Mouse (Mus musculus) lung, adult 18-20 months (tissue): ENCODE results near the gene Limch1.
A peak's percentile ranks its signal among the peaks of the same experiment; 100 is the strongest.

ENCODE experiments used
- DNase-seq, 2 experiments: peaks; one replicate each; pipeline ENCODE4 v3.0.0; 2022; ENCODE audit warnings: mixed read lengths in 2 of 2

Gene Limch1

GRCm38 (mm10) chr5:66937376-66937775, 191.7 kb downstream of the Limch1 start:
- DNase-seq = peak in 1 of 2 experiments; percentile 37

- no peak for DNase-seq
Observed at GRCm38 (mm10) chr5:66941710-66942450, 196.3 kb downstream of the Limch1 start.

GRCm38 (mm10) chr5:66942922-66943321, 197.3 kb downstream of the Limch1 start:
- no peak for DNase-seq

DNA sequence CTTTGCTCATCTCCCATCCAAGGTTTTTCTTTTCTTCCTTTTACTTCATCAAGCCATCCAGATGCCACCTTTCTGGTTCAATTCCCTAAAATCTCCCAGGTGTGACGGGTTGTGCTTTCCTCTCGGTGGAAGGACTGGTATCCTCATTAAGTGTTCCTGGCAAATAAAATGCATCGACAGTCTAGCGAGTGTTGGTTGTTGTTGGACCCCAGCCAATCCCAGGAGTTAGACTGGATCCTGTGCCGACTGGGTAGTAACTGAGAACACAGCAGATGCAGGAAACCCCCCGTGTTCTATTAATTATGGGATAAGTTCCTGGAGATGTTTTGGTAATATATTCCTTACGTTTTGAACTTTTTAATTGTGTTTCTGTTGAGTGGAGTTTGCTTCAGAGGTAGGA, 197.9 kb downstream of the Limch1 start:
- no peak for DNase-seq

DNA sequence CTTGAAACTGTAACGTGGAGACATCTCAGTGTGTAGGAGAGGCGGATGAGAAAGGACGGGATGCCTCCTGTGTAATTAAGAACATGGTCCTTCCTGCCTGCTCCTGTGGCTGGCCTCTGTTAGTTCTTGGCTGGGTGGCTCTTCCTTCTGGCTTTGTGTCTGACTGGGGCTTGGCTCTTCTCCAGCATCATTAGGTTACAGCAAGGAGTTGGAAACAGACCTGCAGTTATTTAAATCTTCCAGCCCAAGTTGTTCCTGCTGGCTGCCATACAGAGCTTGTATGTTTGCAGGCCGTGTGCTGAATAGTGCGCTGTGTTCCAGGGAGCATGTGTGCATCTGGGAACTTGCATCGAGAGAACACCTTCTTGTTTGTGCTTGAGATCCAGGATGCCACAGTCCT, 202.3 kb downstream of the Limch1 start:
- peak; percentile 37 to 58 for DNase-seq

DNA sequence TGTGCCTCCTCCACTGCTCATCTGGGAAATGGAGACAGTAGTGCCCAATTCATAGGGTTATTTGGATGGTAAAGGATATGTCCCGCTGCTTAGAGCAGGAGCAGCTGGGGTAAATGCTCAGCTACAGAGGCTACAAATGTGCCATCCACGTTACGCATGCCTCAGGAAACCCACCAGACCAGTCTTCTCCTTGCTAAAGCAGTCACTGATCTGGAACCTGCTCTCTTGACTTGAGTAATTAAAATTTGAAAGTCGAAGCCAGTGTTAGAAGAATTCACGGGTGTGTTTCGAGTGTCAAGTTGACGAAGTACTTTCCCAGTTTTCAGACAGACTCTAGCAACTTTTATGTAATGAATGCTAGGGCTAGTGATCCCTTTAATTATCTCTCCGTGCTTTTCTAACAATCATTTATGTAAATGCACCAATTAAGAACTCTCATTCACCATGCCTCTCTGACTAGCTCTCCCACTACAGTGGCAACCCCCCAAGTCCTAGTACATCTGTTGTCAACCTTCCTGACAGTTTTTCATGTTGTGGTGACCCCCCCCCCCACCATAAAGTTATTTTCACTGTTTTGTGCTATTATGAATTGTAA, 203.6 kb downstream of the Limch1 start:
- no peak for DNase-seq

DNA sequence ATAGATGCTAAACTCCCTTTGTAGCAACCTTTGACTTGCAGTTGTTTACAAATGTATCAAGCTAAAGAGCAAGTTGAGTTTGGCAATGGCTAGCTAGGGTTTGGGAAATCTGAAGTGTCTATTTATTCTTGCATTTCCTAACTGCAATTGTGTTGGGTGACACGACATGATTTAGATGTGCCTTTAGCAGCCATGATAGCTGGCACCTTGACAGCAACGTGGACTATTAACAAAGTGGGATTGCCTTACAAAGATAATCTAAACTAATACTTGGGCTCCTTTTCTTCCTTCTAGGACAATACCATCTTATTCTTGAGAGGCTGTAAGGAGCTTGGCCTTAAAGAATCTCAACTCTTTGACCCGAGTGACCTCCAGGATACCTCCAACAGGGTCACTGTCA, 207.7 kb downstream of the Limch1 start:
- no peak for DNase-seq

GRCm38 (mm10) chr5:66953971-66954644, 208.5 kb downstream of the Limch1 start:
- no peak for DNase-seq

GRCm38 (mm10) chr5:66955245-66955644, 209.6 kb downstream of the Limch1 start:
- DNase-seq = no peak

DNA sequence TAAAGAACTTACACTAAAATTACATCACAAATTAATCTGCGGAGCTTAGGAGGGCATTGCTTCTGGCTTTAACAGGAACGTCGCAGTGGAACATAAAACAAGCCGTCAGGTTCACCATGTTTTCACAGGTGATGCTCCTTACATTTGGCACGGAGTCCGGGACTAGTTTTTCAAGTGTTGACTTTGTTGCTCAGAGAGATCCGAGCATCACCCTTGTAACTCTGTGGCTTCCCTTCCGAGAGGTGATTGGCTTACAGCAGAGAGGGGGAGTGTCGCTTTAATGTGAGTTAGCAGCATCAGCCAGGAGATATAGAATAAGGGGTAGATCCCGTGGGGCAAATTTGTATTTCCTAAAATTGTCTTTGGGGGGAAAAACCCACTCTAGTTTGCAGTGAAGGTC, 212.0 kb downstream of the Limch1 start:
- no peak for DNase-seq

GRCm38 (mm10) chr5:66958118-66958517, 212.5 kb downstream of the Limch1 start:
- no peak for DNase-seq

DNA sequence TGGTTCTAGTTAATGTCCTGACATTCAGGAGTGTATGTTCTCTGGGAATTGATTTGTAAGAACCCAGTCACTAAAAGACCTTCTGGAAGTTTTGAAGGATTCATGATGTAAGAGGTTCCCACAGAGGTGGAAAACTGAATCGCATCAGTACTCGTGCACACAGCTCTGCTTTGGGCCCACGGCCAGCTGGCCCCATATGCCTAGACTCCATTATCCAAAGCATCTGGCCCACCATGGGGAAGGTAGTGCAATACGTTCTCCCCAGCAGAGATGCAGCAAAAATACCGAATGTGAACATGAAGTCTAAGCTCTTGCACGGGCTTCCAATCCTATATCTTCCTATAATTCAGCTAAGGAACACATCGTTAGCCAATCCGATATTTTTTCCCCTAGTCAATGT, 214.3 kb downstream of the Limch1 start:
- no peak for DNase-seq

DNA sequence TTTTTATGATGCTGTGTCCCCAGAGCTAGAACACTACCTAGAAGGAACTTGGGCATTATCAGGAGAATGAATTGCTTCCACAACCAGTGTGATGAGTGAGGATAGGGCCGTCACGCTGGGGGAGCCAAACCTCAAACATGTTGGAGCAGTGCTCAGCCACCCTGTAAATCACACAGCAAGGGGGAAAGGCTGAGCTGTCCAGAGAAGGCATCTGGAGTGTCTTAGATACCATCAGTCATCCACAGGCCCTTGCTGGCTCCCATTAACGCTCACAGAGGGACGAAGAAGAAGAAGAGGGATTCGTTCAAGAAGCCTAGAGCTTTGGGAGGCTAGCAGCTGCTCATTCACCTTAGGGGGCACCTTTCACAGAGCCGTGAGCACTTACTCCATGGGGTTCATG, 219.8 kb downstream of the Limch1 start:
- DNase-seq = no peak

DNA sequence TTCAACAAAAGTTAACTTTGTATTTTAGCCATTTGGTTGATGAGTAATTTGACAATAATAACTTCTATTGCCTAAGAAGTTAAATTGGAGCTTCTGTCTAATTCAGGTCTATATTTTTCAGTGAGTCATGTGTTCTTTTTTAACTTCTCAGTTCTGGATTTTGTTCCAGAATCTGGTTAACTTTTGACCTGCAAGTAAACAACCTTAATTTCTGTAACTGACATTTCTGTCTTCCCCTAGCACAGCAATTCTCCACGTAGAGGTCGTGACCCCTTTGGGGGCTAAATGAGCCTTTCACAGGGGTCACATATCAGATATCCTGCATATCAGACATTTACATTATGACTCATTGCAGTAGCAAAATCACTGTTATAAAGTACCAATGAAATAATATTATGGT, 221.5 kb downstream of the Limch1 start:
- no peak for DNase-seq

DNA sequence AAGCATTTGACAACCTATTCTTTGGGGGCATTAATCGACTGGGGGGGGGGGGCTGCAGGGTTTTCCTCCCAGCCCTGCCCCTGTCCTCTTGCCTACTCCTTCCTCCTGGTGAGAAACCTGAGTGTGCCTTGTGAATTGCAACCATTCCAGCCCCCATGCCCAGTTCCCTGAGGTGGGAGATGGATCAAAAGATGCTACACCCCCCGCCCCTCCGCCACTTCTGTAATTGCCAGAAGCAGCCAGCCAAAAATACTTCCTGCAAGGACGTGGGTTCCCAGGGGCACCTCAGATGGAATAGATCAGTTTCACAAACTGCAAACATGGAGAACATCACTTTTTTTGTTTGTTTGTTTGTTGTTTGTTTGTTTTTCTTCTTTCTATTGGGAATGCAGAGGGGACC, 222.0 kb downstream of the Limch1 start:
- DNase-seq = no peak

GRCm38 (mm10) chr5:66968059-66968833, 222.6 kb downstream of the Limch1 start:
- DNase-seq = no peak

- no peak for DNase-seq
Observed at GRCm38 (mm10) chr5:66968925-66969711, 223.5 kb downstream of the Limch1 start.

DNA sequence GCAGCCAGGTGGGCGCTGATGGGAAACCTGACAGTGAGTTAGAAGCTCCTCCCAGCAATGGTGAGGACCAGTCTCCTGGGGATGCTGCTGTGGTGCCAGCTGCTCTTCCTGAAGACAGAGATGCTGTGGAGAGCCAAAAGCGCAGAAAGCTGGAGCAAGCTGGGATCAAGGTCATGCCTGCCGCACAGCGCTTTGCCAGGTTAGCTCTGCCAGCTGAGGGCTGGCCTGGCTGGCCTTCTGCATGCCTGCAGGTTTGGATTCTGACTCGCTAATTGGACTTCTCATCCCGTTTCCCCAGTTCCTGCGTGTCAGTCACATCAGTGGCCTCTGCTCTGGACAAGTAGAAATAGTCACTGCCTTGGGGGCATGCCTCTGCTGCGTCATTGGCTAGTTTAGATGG, 230.0 kb downstream of the Limch1 start:
- DNase-seq = no peak

- peak; percentile 38 to 46 for DNase-seq
Observed at GRCm38 (mm10) chr5:66979332-66980218, 233.9 kb downstream of the Limch1 start.

DNA sequence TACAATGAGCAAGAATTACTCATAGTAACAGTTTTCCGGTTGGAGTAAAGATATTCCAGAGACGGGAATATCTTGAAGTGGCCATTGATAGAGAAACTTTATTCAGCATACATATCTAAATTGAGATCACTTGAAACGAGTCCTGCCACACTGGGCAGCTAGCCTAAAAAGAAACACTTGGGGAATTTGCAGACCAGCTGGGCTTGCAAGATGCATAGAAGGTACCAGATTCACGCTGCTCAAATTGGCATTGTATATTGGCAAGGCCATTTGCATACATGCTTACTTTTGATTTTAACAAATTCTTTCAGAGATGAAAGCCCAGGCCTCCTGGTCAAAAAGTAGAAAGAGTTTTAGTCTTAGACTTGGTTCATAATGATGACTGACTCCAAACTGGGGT, 235.2 kb downstream of the Limch1 start:
- DNase-seq = no peak

GRCm38 (mm10) chr5:66983104-66983503, 237.5 kb downstream of the Limch1 start:
- DNase-seq = no peak
